Mouse (Mus musculus): ENCODE measurements around the gene Scarb1.

GRCm38 (mm10) chr5:125332333-125332732 is 8.6 kb downstream of the Scarb1 start:
- no peak for TF ChIP-seq POLR2A (IDR thresholded peaks at IDR 0.05; ENCODE audit: control insufficient read depth, low read depth, low read length)
- no peak for TF ChIP-seq CTCF (IDR thresholded peaks at IDR 0.05; ENCODE audit: control insufficient read depth, insufficient read depth, insufficient replicate concordance, low read depth, low read length)
